Mouse (Mus musculus) liver, adult 2 months (tissue): ENCODE measurements at regions not wholly inside any gene's neighbourhood (a gene's known extent, or its start where the extent isn't known, plus 50 kb on each side); places are given as distances from the start of the nearest gene placed in this dataset.

Experiments used
- CTCF ChIP-seq: fragments of 200-500 bp; IDR thresholded peaks from 2 replicates; pipeline ENCODE4 v1.5.1; 2011; ENCODE audit warnings: low read depth, low read length, control low read depth
- POLR2A ChIP-seq: fragments of 200-500 bp; IDR thresholded peaks from 2 replicates; pipeline ENCODE4 v1.6.1; 2011; ENCODE audit warnings: low read length, control low read depth; ENCODE audit not compliant: insufficient read depth; ENCODE audit errors: extremely low read depth

DNA sequence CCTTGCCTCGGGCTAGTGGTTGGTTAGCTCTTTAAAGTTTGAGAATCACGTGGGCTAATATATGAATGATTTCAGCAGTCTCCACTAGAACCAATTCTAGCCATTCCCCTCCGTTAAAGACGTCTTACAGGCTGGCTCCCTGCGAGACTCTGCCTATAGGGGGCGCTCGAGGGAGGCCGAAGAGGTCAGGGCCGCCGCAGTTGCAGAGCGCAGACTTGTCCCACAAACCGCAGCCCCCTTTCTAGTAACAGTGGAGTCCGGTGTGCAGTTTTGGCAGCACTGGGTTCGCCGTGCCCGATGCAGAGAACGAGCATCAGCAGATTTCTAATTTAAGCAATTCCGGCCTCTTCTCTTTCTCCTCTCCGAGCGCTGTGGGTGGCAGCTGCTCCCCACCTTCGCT, 52.6 kb upstream of the Cpsf6 start:
- TF ChIP-seq CTCF (peak; percentile 76), POLR2A (no peak)
